Mouse (Mus musculus): Measurements from ENCODE around the gene Mtif3.
A peak's percentile ranks its signal among the peaks of the same experiment; 100 is the strongest.
"Not testable (repeated sequence)": the region's sequence is repeated elsewhere in the genome, so short reads cannot be mapped to it uniquely, and the experiment has no call there.

Gene Mtif3

GRCm38 (mm10) chr5:146948508-146949088 lies 15.0 kb downstream of the Mtif3 start, which contains the start of gene Gtf3a:
TSS of gene Gtf3a (plus strand) at chr5:146948657.
- peak; percentile 83 for DNase-seq

GRCm38 (mm10) chr5:146948041-146948507 lies 15.5 kb downstream of the Mtif3 start:
- no peak for DNase-seq

GRCm38 (mm10) chr5:146947497-146947896 lies 16.1 kb downstream of the Mtif3 start:
- no peak for DNase-seq

GRCm38 (mm10) chr5:146946682-146947081 lies 16.9 kb downstream of the Mtif3 start:
- DNase-seq, result no peak

- no peak for DNase-seq
These were observed 19.0 kb downstream of the Mtif3 start for GRCm38 (mm10) chr5:146944568-146944967.

GRCm38 (mm10) chr5:146942965-146943364 lies 20.6 kb downstream of the Mtif3 start:
- no peak for DNase-seq

- not testable (repeated sequence) for DNase-seq
These were observed 21.7 kb downstream of the Mtif3 start for GRCm38 (mm10) chr5:146941939-146942338.

GRCm38 (mm10) chr5:146940219-146940618 lies 23.4 kb downstream of the Mtif3 start:
- DNase-seq, result no peak

- peak; percentile 52 for DNase-seq
These were observed 24.3 kb downstream of the Mtif3 start for GRCm38 (mm10) chr5:146939109-146939796.

GRCm38 (mm10) chr5:146937541-146938503 lies 25.8 kb downstream of the Mtif3 start:
- DNase-seq, result no peak

- no peak for DNase-seq
These were observed 30.1 kb downstream of the Mtif3 start for GRCm38 (mm10) chr5:146933466-146933865.

- no peak for DNase-seq
These were observed 31.6 kb downstream of the Mtif3 start for GRCm38 (mm10) chr5:146931904-146932553.

GRCm38 (mm10) chr5:146931422-146931821 lies 32.2 kb downstream of the Mtif3 start:
- no peak for DNase-seq

GRCm38 (mm10) chr5:146926673-146927072 lies 36.9 kb downstream of the Mtif3 start:
- DNase-seq, result no peak

GRCm38 (mm10) chr5:146923547-146923946 lies 40.1 kb downstream of the Mtif3 start:
- no peak for DNase-seq

GRCm38 (mm10) chr5:146921224-146921623 lies 42.4 kb downstream of the Mtif3 start:
- no peak for DNase-seq

GRCm38 (mm10) chr5:146920314-146921161 lies 43.1 kb downstream of the Mtif3 start:
- no peak for DNase-seq

- DNase-seq, result no peak
These were observed 43.7 kb downstream of the Mtif3 start for GRCm38 (mm10) chr5:146919874-146920273.

GRCm38 (mm10) chr5:146917357-146917756 lies 46.2 kb downstream of the Mtif3 start:
- not testable (repeated sequence) for DNase-seq

GRCm38 (mm10) chr5:146916806-146917205 lies 46.8 kb downstream of the Mtif3 start:
- no peak for DNase-seq

- DNase-seq, result no peak
These were observed 47.3 kb downstream of the Mtif3 start for GRCm38 (mm10) chr5:146916273-146916672.
